Mouse (Mus musculus) bone marrow, adult 2 months (tissue): ENCODE results near the gene Ackr1. TPM values are rescaled to one million over a fixed set of nuclear protein-coding genes. Genes with fewer than 3 reads are reported as not detected.

ENCODE experiments used
- H3K27ac ChIP-seq: fragments of 200-500 bp; 2 replicates; pipeline ENCODE4 v1.5.1; 2012; ENCODE audit warnings: low read depth, mild to moderate bottlenecking, control low read depth, inconsistent platforms, low read length; ENCODE audit not compliant: control insufficient read depth, poor library complexity, insufficient read depth
- H3K4me1 ChIP-seq: fragments of 200-500 bp; 2 replicates; pipeline ENCODE4 v1.6.1; 2011; ENCODE audit warnings: low read length; ENCODE audit not compliant: control insufficient read depth, insufficient read depth
- H3K4me3 ChIP-seq: fragments of 200-500 bp; replicated peaks from 2 replicates; pipeline ENCODE3; 2011; ENCODE audit warnings: mild to moderate bottlenecking, low read depth, low read length, control low read depth; ENCODE audit not compliant: control insufficient read depth
- CTCF ChIP-seq: fragments of 200-500 bp; IDR thresholded peaks from 2 replicates; pipeline ENCODE4 v1.5.1; 2011; ENCODE audit warnings: low read length, control low read depth; ENCODE audit not compliant: control insufficient read depth, insufficient read depth
- POLR2A ChIP-seq: fragments of 200-500 bp; IDR thresholded peaks from 2 replicates; pipeline ENCODE4 v1.6.1; 2011; ENCODE audit warnings: low read depth, mild to moderate bottlenecking, control low read depth, low read length, borderline replicate concordance; ENCODE audit not compliant: control insufficient read depth
- WGBS: fragments of 180-500 bp; shearing (Covaris S2); methylation state at CpG from one replicate; pipeline ENCODE4 v1.1.7; 2018; 5-methylcytosine and 5-hydroxymethylcytosine counted together
- polyA plus RNA-seq: library from polyadenylated mRNA; stranded (reverse); fragments of >200 nt; gene quantifications from 2 replicates; pipeline ENCODE4 v1.2.4, GENCODE M21; 2011; ENCODE audit warnings: low replicate concordance; ENCODE audit not compliant: missing spikeins, insufficient read depth, insufficient read length

Gene Ackr1
- polyA plus RNA-seq, 1 experiment = 25.7 TPM

- TF ChIP-seq CTCF = no peak
- H3K4me3 ChIP-seq = no peak overlapping the region
- H3K4me1 ChIP-seq = no peaks in the 10 kb centered on the region; the same call in 1 of the 2 replicates
- H3K27ac ChIP-seq = no peak overlapping the region
- 87% methylated on average over 2 of the region's 2 CpGs for WGBS
Observed at GRCm38 (mm10) chr1:173356699-173357098, 23.1 kb upstream of the Ackr1 start.

DNA sequence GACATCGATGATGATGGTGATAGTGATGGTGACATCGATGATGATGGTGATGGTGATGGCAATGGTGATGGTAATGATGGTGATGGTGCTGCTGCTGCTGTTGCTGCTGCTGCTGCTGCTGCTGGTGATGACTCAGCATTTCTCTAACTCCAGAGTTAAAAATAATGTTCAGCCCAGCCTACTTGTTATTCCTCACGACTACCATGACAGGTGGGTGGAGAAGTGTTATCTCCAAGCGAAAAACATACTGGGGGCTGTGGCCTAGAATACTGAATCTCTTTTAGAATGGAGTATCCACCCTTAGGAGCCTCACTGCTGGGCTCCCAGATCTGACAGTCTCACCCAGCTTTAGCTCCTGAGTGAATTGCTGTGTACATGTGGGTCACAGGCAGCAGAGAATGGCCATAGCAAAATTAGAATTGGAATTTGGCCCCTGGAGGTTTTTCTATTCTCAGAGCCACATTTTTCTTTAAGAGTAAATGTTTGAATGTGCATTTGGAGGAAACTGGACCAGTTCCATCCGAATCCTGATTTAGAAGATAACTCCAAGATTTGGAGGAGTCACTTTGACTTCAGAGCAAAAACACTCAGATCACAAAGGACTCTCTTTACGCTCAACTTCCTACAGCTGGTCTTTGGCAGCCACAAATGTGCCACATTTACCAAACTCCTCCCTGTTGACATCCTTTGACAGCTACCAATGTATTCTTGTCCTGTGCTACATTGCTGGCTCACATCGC, 21.7 kb upstream of the Ackr1 start:
- no peak overlapping the region for H3K27ac ChIP-seq
- TF ChIP-seq CTCF (no peak), POLR2A (no peak)
- no peak overlapping the region for H3K4me3 ChIP-seq
- WGBS = 54% methylated on average over 7 of the region's 7 CpGs
- H3K4me1 ChIP-seq = no peaks in the 10 kb centered on the region; the same call in 1 of the 2 replicates

- no peak within 1 kb of the TSS for H3K27ac ChIP-seq
- H3K4me1 ChIP-seq = no peaks in the 10 kb centered on the region; the same call in 1 of the 2 replicates
- 21% methylated on average over 10 of the region's 10 CpGs for WGBS
- peak within 1 kb of the TSS; percentile 2 for H3K4me3 ChIP-seq
- no peak for TF ChIP-seq CTCF
- no peak for TF ChIP-seq POLR2A
Observed at GRCm38 (mm10) chr1:173350372-173350957, 16.9 kb upstream of the Ackr1 start, which contains the start of gene Aim2. Aim2 (plus strand) TSS chr1:173350879.

GRCm38 (mm10) chr1:173349946-173350345, 16.4 kb upstream of the Ackr1 start:
- 5% methylated on average over 6 of the region's 6 CpGs for WGBS
- no peaks in the 10 kb centered on the region; the same call in 1 of the 2 replicates for H3K4me1 ChIP-seq

GRCm38 (mm10) chr1:173349192-173349591, 15.6 kb upstream of the Ackr1 start:
- TF ChIP-seq POLR2A (no peak), CTCF (no peak)
- WGBS = 65% methylated on average over 5 of the region's 5 CpGs
- no peaks in the 10 kb centered on the region for H3K4me1 ChIP-seq
- no peak overlapping the region for H3K27ac ChIP-seq
- no peak overlapping the region for H3K4me3 ChIP-seq

More at GRCm38 (mm10) chr1:173349946-173350345, 16.4 kb upstream of the Ackr1 start:
- H3K4me3 ChIP-seq = no peak overlapping the region
- no peak overlapping the region for H3K27ac ChIP-seq
- TF ChIP-seq CTCF (no peak), POLR2A (no peak)

DNA sequence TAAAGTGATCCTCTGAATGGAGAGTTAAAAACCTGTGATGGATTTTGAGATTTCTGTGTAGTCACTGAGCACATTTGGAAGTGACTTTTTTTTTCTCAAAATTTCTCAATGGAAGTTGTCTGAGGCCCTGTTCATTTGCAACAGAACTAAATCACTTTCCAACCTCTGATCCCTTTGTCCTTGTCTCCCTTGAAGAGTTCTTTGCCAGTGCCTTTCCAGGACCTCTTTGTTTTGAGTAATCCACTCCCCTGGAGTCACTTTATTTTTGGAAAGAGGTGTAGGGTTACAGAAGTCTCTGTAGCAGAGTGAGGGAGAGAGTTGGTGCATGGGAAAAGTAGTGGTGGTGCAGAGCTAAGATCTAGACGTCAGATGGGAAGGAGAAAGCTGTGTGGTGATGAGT, 15.0 kb upstream of the Ackr1 start:
- TF ChIP-seq CTCF (no peak), POLR2A (no peak)
- Histone ChIP-seq H3K27ac (no peak overlapping the region), H3K4me1 (no peaks in the 10 kb centered on the region), H3K4me3 (no peak overlapping the region)
- 42% methylated on average over 1 of the region's 1 CpGs for WGBS

- TF ChIP-seq POLR2A = no peak
- TF ChIP-seq CTCF = no peak
- H3K27ac ChIP-seq = no peak overlapping the region
- no peaks in the 10 kb centered on the region for H3K4me1 ChIP-seq
- H3K4me3 ChIP-seq = no peak overlapping the region
- WGBS = 73% methylated on average over 4 of the region's 4 CpGs
Observed at GRCm38 (mm10) chr1:173345112-173345511, 11.6 kb upstream of the Ackr1 start.

DNA sequence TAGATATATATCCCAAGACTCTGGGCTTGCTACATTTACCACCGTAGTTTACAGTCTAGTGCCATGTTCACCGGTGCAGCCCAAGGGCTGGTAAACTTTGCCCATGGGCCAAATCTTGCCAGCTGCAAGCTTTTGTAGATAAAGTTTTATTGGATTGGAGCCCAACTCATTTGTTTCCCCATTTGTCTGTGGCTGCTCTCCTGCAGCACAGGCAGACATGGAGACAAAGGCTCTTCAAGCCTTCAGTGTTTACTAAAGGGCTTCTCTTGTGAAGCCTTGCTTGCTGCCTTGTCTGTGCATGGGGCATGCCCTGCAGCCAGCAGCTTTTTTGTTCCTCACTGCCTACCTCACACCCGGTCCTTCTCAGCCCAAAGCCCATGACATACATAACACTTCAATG, 10.4 kb upstream of the Ackr1 start:
- no peak overlapping the region for H3K27ac ChIP-seq
- no peaks in the 10 kb centered on the region for H3K4me1 ChIP-seq
- no peak for TF ChIP-seq POLR2A
- TF ChIP-seq CTCF = no peak
- whole genome bisulfite sequencing = 66% methylated on average over 3 of the region's 3 CpGs
- H3K4me3 ChIP-seq = no peak overlapping the region
